Mouse (Mus musculus) CD4-positive, CD25-positive, alpha-beta regulatory T cell, adult 4 months (primary cell): ENCODE measurements at regions not wholly inside any gene's neighbourhood (a gene's known extent, or its start where the extent isn't known, plus 50 kb on each side); places are given as distances from the start of the nearest gene placed in this dataset.

Experiments
- ATAC-seq: one replicate; pipeline ENCODE4 v1.8.0; 2017

DNA sequence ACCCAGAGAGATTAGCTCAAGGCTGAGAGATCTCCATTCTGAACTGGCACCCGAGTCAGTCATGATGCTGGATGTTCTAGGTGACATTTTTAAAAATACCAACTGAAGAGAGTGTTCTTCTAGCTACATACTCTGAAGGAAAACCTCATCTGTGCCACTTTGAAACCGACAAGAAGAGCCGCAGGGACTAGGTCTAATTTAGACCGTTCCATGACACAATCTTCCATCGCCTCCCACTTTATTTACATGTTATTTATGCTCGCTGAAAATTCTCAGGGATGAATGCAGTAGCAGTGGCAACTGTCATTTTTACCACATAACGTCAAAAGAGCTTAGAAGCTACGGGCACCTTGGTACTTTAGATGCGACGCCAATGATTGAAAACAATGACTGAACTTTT lies 514.1 kb upstream of the Gm10131 start:
- ATAC-seq: peak; percentile 7

DNA sequence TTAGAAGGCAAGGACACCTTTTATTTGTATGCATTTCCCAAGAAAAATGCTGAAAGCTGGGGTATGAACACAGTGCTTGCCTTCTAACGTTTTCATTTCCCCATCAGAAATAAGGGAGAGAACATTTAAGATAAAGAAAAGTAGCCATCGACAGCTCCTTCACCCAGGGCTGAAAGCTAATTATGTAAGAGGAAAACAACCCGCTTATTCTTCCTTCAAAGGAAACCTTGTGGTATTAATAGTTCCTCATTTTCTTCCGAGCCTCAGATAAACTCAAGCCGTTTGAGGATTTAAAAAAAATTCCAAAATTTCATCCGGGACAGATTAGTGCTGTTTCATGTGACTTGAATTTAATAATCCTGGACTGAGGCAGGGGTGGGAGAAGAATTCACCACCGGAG lies 512.2 kb upstream of the Gm10131 start:
- no peak for ATAC-seq

DNA sequence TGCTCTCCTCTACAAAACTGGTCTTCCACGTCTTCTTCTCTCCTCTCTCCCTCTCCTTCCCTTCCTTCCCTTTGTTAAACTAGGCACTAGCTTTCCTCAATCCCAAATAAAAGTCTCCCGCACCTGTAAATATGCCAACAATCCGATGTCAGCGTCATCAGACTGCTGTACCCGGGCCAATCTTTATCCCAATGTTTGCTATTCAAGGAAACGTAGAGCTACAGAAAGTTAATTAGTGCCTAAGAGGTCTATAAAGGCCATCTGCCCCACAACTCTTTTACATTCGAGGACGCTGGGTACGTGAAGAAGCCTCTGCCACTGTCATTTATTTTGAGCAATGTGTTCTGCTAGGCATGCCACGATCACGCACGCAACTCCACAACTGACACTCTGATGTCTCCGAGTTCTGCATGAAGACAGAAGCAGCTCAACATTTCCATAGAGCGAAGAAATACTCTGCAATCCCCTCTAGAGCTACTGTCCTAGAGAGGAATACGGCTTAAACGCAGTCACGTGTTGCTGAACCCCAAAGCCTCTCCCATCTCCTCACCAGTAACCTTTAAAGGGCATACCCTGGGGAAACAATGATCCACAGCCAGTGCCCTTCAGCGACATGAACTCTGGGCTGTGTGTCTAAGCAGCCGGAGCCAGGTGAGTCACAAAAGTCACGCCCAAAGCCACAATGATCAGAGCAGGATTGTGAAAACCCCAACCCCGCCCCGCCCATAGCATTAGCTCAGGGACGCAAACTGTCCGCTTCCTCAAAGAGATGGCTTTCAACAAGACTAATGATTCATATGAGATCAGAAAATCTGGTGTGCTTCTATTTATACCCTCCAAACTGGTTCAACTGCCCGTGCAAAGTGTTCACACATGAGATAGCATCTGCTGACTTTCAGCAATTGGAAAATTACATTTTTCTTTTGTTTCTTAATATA lies 510.9 kb upstream of the Gm10131 start:
- ATAC-seq: peak; percentile 94

DNA sequence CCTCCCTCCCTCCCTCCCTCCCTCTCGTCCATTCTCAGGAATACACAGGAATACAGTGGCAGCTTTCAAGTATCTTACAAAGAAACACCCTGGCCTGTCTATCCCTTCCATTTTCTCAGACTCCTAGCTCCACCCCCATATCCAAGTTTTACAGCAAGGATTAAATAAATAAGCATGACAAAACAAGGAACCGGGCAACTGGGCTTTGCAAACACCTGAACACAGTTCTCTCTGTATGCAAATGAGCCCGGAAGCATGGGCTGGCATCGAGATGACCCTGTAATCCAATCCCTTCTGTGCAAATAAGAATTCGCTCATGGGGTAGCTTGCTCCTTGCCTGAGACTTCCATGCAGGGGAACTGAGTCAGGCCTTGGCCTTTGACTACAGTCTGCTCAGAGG lies 506.5 kb upstream of the Gm10131 start:
- no peak for ATAC-seq

DNA sequence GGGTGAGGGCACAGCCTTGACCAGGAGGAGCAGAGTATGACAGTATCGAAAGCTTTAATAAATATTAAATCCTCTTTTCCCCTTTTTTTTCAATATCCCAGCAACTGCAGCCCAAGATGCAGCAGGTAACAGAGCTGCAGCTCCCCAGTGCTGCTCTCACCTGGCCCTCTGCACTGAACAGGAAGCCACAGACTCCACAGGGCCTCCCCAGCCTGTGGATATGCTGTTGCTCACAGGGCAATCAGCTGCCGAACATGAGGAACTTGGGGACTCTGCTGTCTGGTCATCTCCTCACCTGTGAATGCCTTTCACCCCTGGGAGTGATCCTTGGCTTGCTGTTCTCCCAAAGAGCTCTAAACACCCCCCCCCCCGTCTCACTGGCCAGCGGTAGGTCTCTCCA lies 503.4 kb upstream of the Gm10131 start:
- ATAC-seq: no peak

DNA sequence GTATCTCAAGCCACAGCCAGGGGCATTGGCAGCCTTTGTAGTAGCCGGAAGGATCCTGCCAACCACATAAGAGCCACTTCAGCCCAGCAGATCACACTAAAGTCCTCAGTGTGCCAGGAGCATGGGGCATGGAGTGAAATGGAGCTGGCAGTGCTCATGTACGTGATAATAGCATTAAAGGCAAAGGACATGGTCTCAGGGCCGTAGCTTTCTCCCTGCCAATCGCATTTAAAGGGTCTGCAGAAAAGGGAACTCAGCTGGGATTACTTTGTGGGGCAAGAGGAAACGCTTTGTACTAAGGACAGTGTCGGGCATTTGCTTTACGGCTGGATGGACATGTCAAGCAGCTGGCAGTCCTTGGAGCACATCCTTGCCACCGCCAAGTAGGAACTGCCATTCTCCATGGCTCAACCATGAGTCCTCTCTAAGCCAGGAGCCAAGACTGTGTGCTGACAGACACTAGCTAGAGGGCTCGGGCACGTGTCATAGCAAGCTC lies 502.5 kb upstream of the Gm10131 start:
- no peak for ATAC-seq

DNA sequence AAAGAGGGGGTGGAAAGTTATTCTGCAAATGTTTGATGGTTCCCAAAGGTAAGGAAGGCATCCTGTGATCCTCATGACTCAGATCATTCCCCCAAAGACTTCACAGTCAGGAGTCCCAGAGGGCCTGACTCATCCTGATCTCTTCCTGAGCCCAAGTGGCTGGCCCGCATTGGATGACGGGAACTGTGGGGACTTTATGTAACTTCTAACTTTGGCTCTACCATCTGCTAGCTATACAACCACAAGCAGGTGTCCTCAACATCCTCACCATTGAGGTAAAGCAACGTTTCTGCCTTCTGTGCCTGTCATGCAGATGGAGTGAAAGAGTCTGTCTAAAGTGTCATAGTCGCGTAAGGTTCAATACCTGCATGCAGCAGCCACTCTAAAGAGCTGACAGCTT lies 501.6 kb upstream of the Gm10131 start:
- no peak for ATAC-seq

DNA sequence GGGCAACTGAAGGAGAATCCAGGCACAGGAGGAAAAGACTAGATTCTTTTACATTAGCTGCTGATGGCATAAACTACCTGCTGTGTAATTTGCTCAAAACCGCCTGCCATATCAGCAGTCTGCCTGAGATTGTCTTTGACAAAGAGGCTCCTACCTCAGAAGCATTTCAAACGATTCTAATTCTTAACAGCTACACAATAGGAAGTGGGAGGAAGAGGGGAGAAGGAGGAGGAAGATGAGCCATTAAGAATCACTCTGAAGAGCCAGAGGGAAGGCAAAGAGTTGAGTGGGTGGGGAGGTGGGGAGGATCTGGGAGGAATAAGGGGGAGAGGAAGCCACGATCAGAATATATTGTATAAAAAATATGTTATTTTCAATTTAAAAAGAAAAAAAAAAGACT lies 500.9 kb upstream of the Gm10131 start:
- ATAC-seq: no peak

DNA sequence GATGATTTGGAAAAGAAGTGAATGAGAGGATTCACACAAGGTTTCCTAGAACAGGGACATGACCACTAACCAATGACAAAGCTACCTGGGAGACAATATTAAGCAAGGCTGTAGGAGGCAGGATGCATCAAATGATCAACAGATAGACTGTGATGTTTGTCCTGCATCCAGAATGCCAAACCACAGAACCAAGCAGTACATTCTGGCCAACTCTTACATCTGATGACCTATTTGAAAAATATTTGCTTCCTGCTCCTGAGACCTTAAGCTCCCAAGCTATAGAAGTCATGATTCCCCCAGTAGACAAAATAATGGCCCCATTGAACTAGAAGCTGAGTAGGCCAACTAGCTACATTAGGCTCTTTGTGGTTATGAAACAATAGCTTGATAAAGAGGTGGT lies 498.6 kb upstream of the Gm10131 start:
- ATAC-seq: no peak

DNA sequence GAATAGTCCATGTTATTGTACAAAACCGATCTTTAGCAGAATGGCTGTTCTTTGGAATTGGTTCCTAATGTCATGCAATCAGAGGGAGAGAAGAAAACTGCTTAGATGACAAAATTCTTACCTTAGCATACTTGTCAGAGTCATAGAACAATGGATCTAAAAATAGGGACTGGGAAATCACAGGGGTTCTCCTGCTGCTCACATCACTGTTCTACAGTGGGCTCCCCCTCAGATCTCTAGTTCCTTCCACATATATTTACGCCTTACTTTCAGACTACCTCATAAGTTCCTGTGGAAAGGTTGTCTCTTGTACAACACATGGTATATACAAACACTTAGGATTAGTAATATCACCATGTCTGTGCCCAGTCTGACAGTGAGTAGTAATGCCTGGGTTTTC lies 495.9 kb upstream of the Gm10131 start:
- no peak for ATAC-seq

DNA sequence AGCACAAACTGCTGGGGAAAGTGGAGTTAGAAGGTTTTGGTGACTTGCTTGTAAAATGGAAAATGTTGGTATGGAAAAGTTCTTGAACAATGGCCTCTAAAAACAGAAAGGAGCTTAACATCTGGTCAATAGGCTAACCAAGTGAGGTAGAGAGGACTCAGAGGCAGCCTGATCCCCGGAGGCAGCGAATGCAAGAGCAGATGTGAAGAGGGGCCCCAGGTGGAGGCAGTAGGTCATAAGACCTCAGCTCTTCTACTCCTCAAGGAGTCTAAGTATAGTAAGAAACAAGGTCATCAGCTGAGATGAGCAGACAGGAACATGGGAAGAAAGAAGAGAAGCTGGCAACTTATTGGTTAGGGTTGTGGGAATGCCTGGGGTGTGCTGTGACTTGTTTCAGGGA lies 493.5 kb upstream of the Gm10131 start:
- ATAC-seq: no peak

DNA sequence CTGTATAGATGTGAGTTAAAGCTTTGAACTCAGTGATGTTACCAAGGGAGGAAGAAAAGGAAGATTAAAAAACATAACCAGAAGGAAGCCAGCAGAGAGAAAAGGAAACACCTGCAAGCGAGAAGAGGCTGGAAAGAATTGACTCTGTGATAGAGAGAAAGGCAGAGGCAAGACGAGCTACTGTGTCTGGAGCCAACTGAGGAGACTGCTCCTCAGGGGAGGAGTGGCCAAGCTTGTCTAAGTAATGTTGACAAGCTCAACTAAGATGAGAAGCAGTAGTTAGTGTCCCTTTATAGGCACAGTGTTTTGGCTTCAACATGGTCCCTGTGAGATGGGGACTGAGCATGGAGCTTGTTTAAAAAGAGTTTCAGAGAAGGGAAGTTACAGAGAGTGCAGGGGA lies 493.0 kb upstream of the Gm10131 start:
- ATAC-seq: no peak

DNA sequence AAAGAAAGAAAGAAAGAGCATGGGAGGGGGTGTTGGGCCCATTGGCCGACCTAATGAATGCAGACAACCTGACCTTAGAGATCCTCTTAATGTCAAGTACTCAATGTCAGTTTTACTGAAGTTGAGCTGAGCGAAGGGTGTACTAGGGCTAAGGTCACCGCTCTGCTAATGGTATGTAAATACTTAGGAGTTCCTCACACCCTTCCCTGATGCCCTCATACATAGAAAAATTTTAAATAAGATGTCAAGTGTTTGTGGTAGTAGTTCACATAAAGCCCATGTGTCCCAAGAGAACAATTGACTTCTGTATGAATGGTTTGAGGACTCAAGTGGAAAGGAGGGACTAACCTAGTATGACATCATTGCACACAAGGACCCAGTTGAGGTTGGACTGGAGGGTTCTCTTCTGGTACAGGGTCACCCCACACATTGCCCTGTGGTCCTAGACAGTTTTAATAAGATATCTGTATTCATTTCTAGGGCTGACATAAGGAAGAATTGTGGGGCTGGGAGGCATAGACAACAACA lies 490.0 kb upstream of the Gm10131 start:
- no peak for ATAC-seq

DNA sequence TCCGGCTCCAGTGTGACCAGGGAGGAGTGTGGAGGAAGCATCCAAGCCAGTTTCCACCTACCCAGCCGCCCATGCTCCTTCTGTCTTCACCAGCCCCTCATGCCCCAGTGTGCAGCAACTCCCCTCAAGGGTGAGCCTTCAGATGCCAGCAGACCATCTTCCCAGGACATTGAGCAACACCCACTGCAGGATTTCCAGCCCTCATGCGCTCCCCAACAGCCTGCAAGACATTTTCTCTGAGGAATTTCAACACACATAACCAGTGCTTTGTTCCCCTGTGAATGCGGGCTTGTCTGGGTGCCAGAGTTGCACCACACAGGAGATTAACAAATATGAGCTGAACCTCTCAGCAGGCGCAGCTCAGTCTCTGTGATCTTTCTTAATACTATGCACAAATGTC lies 489.3 kb upstream of the Gm10131 start:
- ATAC-seq: no peak

DNA sequence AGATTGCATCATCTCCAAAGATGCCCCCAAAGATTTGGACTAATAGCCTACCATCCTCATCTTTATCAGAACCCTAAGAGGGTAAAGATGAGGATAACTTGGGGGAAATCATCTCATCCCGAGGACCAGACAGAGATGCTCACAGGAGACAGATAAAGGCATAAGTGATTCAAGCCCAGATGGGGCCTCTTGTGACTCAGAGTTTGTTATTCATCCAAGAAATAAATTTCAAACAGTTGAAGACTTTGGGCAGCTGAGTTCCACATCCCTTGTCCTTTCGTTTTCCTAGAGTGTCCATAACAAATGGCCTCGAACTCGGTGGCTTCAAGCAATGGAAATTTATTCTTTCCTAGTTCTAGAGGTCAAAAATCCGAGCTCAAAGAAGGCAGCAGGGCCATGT lies 485.1 kb upstream of the Gm10131 start:
- ATAC-seq: no peak

DNA sequence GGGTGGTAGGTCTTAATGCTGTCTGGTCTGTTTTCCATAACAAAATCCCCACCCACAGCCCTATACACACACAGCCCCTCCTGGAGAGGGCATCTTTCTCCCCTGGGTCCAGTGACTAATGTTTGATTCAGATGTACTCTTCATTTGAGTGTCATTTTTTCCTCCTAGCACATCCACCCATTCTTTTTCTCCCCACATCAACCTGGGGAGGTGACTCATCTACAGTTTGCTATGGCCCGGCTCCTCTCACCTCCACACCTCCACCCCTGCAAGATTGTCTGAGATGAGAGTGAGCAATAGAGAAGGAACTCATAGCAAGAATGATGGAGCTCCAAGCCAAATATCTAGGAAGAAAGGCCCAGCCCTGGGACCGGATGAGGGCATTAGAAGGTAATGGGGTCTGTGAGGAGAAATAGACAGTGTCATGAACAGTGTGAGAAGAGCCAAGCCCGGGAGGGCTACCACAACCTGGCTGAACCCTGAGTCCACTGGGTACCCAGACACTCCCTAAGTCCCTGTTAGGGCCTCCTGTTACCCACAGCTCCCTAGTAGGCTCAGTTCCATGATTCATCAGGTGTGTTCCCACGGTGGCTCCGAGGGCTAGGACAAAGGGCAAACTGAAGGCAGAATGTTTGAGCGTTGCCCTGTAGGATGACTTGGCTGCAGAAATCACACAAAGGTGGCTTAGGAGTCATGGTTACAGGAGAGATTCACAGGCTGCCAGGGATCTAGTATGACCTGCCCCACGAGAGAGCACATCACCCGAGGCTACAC lies 479.6 kb upstream of the Gm10131 start:
- peak; percentile 45 for ATAC-seq

DNA sequence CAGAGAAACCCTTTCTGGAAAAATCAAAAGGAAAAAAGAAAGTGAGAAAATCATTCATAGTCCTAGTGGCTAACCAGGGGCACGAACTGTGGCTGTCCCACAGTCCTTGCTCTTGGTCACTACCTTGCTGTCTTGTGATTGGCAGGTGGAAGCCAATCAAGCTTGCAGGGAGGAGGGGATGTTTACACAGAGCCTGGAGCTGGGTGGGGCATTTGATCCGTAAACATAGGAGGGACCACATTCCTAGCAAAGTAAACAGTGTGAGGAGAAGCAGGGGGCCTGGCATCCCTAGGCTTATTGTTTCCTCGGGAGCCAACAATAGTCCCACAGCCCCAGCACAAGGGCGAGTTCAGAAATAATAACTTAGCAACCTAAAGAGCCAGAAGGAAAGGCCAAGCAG lies 466.5 kb upstream of the Gm10131 start:
- no peak for ATAC-seq

DNA sequence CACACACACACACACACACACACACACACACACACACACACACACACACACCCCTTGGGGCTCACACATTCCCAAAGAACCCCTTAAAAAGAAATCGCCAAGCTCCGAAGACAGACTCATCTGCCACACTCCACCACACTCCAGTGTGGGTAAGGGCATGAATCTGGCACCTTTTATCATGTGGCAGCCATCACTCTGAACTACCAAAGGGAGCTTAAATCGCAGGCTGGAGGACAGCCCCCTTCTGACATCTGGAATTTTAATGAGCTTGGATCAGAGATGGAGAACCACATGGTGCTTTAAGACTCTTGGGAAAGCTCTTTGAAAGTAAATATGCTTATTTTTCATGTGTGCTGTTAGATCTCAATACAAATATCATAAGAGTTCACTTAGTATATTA lies 462.5 kb upstream of the Gm10131 start:
- no peak for ATAC-seq

DNA sequence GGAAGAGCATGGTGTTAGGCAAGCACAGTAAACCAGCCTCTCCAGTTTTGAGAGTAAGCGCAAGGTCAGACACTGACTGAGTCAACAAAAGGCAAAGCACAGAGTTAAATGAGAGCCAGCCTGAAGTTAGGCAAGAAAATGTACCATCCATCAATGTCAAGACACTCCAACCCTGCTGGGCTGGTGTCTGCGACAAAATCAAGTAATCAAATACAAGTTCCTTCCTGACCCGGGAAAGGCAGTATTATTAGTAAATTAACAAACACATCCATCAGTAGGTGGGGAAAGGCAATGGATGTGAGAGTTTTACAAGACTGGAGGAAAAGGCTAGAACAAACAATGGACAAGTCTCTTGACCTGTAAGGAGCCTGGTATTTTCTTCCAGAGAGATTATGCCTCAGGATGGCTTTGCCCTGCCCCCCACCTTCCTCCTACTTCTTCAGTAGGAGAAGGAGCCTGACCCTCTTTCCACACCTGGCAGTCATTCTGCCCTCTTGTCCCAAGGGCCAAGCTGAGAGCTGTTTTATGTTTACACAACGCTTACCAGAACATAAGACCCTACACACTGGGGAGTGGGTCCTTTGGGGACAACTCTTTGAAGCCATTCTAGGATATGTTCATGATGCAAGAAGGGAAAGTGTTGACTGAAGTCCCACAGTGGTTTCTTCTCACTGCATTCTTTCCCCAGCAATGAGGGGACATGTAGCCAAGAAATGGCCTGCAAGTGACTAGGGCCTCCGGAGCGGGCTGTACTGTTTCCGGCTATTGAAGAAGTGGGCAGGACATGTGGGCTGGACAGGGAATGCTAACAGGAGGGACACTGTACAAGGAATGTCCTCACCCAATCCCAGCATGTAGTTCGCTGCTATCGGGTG lies 461.7 kb upstream of the Gm10131 start:
- no peak for ATAC-seq

DNA sequence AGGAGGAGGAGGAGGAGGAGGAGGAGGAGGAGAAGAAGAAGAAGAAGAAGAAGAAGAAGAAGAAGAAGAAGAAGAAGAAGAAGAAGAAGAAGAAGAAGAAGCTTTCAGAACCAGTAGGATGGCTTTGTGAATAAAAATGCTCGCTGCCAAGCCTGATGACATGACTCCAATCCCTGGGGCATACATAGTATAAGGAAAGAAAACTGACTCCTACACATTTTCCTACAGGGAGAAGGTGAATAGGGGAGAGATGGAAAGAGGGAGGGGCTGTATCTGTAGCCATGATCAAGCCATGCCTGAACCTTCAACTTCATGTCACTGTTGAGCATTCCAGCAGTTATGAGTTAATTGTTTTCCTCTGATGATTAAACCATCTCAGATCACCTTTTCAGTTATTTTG lies 460.2 kb upstream of the Gm10131 start:
- no peak for ATAC-seq

DNA sequence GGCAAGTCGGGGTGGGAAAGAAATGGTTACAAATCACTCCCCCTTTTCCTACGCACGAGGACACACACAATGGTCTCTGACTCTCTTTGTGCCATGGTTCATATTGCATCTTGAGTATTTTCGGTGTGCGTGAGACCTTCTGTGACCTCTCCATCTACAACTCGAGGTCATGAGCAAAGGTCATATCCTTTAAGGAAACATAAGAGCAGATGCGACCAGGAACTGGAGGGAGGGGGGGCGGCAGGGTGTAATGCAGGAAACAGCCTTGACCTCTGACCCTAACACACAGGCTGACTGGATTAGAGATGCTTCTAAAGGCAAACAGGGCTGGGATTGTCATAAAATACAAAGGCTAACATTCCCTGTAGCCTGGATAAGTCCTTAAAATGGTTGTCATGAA lies 450.7 kb upstream of the Gm10131 start:
- no peak for ATAC-seq

DNA sequence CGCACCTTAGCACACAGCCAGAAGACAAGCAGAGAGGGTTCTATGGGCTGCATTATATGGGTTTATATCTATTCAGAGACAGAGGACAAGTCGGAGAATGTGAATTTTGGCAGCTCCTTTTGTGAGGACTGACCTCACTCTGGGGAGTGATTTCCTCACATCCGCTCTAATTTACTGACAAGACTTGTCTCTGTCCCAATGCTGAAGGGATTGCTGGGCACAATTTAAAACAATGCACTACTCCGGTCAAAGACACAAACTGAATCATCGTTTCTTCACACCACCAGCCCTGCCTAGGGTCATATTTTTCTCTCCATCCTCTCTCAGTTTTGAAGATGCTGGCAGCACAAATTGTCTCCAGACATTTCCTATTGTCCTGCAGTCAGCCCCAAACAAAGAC lies 438.2 kb upstream of the Gm10131 start:
- no peak for ATAC-seq

DNA sequence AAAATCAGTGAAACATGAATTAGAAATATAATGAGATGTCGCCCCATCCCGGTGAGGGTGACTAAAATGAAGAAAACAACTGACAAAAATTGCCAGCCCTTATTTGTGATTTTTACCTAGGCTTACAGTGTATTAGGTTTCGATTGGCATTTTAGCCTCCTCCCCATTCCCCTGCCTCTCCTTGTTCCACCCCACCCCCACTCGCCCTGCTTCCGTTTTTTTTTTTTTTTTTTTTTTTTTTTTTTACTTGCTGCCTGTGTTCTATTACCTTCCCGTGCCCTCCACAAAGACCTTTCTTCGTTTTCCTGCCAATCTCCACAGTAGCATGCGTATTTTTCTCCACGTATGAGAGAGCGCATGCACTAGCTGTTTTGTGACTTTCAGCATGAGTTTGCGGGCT lies 435.3 kb upstream of the Gm10131 start:
- peak; percentile 89 for ATAC-seq
